Mouse (Mus musculus): Measurements from ENCODE around the gene Ipp. TPM values are rescaled to one million over a fixed set of nuclear protein-coding genes. Genes with fewer than 3 reads are reported as not detected.

Gene Ipp
- polyA plus RNA-seq, 1 experiment from 2014 or later, result 19.2 TPM

DNA sequence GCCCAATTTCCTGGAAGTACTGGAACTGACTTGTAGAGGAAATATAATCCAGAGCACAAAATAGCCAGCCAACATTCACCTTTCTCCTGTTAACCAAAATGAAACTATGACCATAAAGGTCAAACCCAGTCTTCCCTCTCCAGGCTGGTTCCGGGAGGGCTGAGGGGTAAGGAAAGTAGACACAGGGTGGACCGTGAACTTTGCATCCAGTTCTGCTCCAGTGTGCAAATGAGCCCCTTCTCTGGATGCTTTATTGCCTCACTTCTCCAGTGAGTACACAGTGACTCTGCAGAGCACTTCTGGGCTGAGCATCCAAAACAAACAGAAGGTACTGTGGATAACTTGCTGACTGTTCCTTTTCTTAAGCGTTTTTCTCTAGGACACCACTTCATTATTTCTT lies 7.4 kb upstream of the Ipp start:
- H3K9ac ChIP-seq (replicated peaks), result no peak overlapping the region
- ATAC-seq (ENCODE audit: insufficient number of reproducible peaks, insufficient read depth, low FRiP score, low TSS enrichment, low read depth), result no peak
- H3K27me3 ChIP-seq, result no peaks in the 10 kb centered on the region
- H3K27ac ChIP-seq, result no peak overlapping the region
- no peak overlapping the region for H3K4me3 ChIP-seq (replicated peaks)
- H3K9me3 ChIP-seq, result no peaks in the 10 kb centered on the region
- WGBS, result 73% methylated on average over 3 of the region's 3 CpGs
- no peaks in the 10 kb centered on the region for H3K36me3 ChIP-seq
- H3K4me2 ChIP-seq, result no peak overlapping the region
- H3K4me1 ChIP-seq (replicated peaks), result no peaks in the 10 kb centered on the region

DNA sequence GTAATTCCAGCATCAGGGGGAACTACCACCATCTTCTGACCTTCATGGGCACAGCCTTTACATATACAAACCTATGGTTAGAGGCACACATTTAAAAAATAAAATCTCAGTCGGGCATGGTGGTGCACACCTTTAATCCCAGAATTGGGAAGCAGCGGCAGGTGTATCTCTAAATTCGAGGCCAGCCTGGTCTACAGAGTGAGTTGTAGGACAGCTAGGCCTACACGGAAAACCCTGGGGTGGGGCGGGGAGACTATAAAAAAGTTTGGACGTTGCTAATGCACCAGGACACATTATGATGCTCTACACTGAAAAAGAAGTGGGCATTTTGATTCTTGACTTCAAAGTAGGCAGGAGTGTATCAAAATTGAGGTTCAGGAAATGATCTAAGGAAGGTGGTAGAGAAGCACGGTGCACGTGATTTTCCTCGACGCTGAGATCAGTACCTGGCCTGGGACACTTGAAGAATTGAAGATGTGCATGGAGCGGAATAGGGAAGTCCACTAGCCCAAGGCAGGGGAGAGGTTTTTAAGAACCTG lies 394 bp upstream of the Ipp start:
- H3K36me3 ChIP-seq, result peaks cover 7% of the 10 kb centered on the region; the same call in 1 of the 2 replicates
- H3K4me2 ChIP-seq, result peak overlapping the region; percentile 67
- 24% methylated on average over 11 of the region's 11 CpGs for WGBS
- peak overlapping the region; percentile 82 for H3K9ac ChIP-seq (replicated peaks)
- ATAC-seq (ENCODE audit: insufficient number of reproducible peaks, insufficient read depth, low FRiP score, low TSS enrichment, low read depth), result peak; percentile 67
- no peaks in the 10 kb centered on the region for H3K9me3 ChIP-seq
- H3K4me1 ChIP-seq (replicated peaks), result peaks cover 8% of the 10 kb centered on the region
- H3K27ac ChIP-seq, result no peak overlapping the region
- H3K27me3 ChIP-seq, result no peaks in the 10 kb centered on the region
- H3K4me3 ChIP-seq (replicated peaks), result peak overlapping the region; percentile 64

DNA sequence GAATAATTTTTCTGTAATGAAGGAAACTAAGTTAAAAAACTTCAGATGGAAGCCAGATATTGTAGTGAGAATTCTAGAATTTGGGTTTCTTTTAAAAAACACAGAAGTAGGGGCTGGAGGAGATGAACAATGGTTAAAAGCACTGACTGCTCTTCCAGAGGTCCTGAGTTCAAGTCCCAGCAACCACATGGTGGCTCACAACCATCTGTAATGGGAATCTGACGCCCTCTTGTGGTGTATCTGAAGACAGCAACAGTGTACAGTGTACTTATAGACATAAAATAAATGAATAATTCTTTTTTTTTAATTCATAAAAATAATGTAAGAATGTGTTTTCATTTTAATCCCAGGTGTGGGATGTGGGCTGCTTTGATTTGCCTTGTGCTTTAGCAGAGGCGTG lies 23.8 kb downstream of the Ipp start:
- Histone ChIP-seq H3K4me2 (no peak overlapping the region), H3K27me3 (no peaks in the 10 kb centered on the region), H3K4me3 (replicated peaks) (no peak overlapping the region), H3K4me1 (replicated peaks) (no peaks in the 10 kb centered on the region), H3K9ac (replicated peaks) (no peak overlapping the region), H3K27ac (no peak overlapping the region), H3K9me3 (no peaks in the 10 kb centered on the region), H3K36me3 (peaks cover 48% of the 10 kb centered on the region)
- no peak for ATAC-seq (ENCODE audit: insufficient number of reproducible peaks, insufficient read depth, low FRiP score, low TSS enrichment, low read depth)
- WGBS, result 53% methylated on average over 2 of the region's 2 CpGs

DNA sequence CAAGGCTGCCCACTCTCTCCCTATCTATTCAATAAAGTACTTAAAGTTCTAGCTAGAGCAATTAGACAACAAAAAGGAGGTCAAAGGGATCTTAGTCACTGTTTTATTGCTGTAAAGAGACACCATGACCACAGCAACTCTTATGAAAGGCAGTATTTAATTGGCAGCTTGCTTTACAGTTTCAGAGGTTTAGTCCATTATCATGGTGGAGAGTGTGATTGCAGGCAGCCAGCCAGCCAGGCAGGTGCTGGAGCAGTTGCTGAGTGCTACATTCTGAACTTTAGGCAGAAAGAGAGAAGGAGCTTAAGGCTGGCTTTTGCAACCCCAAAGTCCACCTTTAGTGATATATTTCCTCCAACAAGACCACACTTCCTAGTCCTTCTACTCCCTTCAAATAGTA lies 29.0 kb downstream of the Ipp start:
- H3K4me2 ChIP-seq, result no peak overlapping the region
- H3K9ac ChIP-seq (replicated peaks), result no peak overlapping the region
- no peaks in the 10 kb centered on the region for H3K9me3 ChIP-seq
- peaks cover 34% of the 10 kb centered on the region for H3K36me3 ChIP-seq
- no peaks in the 10 kb centered on the region for H3K27me3 ChIP-seq
- no peaks in the 10 kb centered on the region for H3K4me1 ChIP-seq (replicated peaks)
- no peak overlapping the region for H3K27ac ChIP-seq
- no peak overlapping the region for H3K4me3 ChIP-seq (replicated peaks)
- ATAC-seq (ENCODE audit: insufficient number of reproducible peaks, insufficient read depth, low FRiP score, low TSS enrichment, low read depth), result no peak

DNA sequence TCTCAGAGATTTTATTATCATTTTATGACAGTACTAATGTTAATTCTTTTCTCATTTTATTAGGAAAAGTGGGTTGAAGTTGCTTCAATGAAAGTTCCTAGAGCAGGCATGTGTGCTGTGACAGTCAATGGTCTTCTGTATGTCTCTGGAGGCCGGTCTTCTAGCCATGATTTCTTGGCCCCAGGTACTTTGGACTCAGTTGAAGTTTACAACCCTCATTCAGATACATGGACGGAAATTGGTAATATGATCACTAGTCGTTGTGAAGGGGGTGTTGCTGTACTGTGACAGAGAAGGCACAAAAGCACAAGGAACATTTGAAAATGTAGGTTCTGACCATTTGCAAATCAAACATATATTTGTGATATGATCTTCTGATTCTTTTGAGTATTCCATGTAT lies 30.4 kb downstream of the Ipp start:
- no peaks in the 10 kb centered on the region for H3K9me3 ChIP-seq
- ATAC-seq (ENCODE audit: insufficient number of reproducible peaks, insufficient read depth, low FRiP score, low TSS enrichment, low read depth), result no peak
- peaks cover 31% of the 10 kb centered on the region for H3K36me3 ChIP-seq
- H3K27me3 ChIP-seq, result no peaks in the 10 kb centered on the region
- no peak overlapping the region for H3K4me2 ChIP-seq
- H3K9ac ChIP-seq (replicated peaks), result no peak overlapping the region
- no peak overlapping the region for H3K4me3 ChIP-seq (replicated peaks)
- no peaks in the 10 kb centered on the region for H3K4me1 ChIP-seq (replicated peaks)
- 70% methylated on average over 3 of the region's 3 CpGs for WGBS
- H3K27ac ChIP-seq, result no peak overlapping the region

DNA sequence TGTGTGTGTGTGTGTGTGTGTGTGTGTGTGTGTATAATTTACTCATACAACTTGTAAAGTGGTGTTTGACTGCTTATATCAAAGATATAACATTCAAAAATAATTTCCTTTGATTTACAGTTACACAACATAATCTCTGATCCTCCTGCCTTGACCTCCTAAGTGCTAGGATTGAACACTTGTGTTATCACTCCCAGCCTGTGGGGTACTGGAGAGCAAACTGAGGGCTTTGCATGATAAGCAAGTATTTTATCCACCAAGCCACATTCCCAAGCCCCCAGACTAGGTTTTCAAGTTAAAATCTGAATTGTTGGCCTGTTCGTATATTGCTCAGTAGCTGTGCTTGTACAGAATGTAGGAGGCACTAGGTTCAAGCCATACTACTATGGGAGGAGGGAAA lies 43.1 kb downstream of the Ipp start:
- Histone ChIP-seq H3K9me3 (no peaks in the 10 kb centered on the region), H3K9ac (replicated peaks) (no peak overlapping the region), H3K4me2 (no peak overlapping the region), H3K4me3 (replicated peaks) (no peak overlapping the region), H3K27me3 (no peaks in the 10 kb centered on the region), H3K27ac (no peak overlapping the region), H3K4me1 (replicated peaks) (no peaks in the 10 kb centered on the region), H3K36me3 (peaks cover 22% of the 10 kb centered on the region)
- 90% methylated on average over 1 of the region's 1 CpGs for WGBS
- no peak for ATAC-seq (ENCODE audit: insufficient number of reproducible peaks, insufficient read depth, low FRiP score, low TSS enrichment, low read depth)

DNA sequence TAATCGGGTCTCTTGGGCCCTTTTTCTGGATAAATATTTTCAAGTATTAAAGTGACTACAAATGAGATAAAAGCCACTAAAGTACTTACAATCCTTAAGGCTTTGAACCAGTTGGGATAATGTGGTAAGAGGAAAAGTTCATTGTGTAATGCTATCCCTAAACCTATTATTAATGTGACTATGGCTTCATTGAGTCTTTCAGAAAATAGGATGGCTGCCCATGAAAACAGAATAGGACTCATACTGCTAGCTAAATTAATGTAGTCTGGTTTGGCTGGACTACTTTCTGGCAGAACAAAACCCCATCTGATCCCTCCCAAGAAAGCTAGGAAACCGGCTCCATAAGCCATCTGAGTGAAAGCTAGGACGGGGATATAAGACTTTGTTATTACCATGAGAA lies 45.7 kb downstream of the Ipp start:
- ATAC-seq (ENCODE audit: insufficient number of reproducible peaks, insufficient read depth, low FRiP score, low TSS enrichment, low read depth), result no peak
- H3K4me2 ChIP-seq, result no peak overlapping the region
- H3K9ac ChIP-seq (replicated peaks), result no peak overlapping the region
- H3K27me3 ChIP-seq, result no peaks in the 10 kb centered on the region
- H3K36me3 ChIP-seq, result peaks cover 22% of the 10 kb centered on the region
- no peaks in the 10 kb centered on the region for H3K9me3 ChIP-seq
- H3K27ac ChIP-seq, result no peak overlapping the region
- H3K4me3 ChIP-seq (replicated peaks), result no peak overlapping the region
- H3K4me1 ChIP-seq (replicated peaks), result no peaks in the 10 kb centered on the region
- WGBS, result 82% methylated on average over 3 of the region's 3 CpGs

DNA sequence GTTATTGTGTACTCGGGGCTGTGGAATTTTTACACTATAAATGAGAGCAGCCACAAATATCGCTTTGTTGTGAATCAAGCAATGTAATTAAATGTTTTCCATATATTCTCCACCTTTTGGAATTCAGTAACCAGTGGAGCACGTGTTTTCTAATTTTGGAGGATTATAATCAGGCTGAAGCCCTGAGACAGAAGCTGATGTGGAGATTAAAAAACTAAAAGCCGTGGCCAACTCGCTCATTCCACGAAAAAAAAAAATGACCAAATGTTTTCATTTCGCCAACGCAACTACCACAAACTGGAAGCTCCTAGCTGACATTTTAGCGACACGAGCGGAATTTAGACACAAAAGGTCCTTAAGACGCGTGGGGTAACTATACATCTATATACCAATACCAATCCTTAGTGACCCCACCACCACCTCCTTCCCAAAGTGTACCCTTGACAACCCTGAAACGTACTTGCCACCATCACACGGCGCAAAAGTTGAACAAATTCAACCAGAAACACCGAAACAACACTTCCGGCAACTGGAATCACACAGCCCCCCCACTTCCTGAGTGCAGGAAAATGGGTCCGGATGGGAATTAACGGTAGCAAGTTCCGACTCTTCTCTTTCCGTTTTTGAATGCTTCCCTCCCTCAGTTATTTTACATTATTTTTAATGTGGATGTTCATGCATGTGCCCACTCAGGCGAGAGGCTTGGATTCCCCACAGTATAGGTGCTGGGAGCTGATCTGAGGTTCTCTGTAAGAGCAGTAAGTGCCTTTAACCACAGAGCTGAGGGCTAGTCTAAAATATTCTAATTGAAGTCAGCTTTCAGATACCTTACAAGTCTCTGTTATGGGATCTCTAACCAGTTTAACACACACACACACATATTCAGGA lies 48.3 kb downstream of the Ipp start, which contains the start of gene Tmem69:
TSS of gene Tmem69 (minus strand) at position 524 of the 888 bp plus-strand sequence.
- peak within 1 kb of the TSS; percentile 88 for H3K27ac ChIP-seq
- H3K4me1 ChIP-seq (replicated peaks), result peaks cover 9% of the 10 kb centered on the region
- H3K36me3 ChIP-seq, result peaks cover 25% of the 10 kb centered on the region
- ATAC-seq (ENCODE audit: insufficient number of reproducible peaks, insufficient read depth, low FRiP score, low TSS enrichment, low read depth), result no peak
- H3K9ac ChIP-seq (replicated peaks), result peak within 1 kb of the TSS; percentile 75
- peak within 1 kb of the TSS; percentile 82 for H3K4me2 ChIP-seq
- no peaks in the 10 kb centered on the region for H3K27me3 ChIP-seq
- H3K4me3 ChIP-seq (replicated peaks), result peak within 1 kb of the TSS; percentile 77
- H3K9me3 ChIP-seq, result no peaks in the 10 kb centered on the region
- 3% methylated on average over 23 of the region's 23 CpGs for WGBS

DNA sequence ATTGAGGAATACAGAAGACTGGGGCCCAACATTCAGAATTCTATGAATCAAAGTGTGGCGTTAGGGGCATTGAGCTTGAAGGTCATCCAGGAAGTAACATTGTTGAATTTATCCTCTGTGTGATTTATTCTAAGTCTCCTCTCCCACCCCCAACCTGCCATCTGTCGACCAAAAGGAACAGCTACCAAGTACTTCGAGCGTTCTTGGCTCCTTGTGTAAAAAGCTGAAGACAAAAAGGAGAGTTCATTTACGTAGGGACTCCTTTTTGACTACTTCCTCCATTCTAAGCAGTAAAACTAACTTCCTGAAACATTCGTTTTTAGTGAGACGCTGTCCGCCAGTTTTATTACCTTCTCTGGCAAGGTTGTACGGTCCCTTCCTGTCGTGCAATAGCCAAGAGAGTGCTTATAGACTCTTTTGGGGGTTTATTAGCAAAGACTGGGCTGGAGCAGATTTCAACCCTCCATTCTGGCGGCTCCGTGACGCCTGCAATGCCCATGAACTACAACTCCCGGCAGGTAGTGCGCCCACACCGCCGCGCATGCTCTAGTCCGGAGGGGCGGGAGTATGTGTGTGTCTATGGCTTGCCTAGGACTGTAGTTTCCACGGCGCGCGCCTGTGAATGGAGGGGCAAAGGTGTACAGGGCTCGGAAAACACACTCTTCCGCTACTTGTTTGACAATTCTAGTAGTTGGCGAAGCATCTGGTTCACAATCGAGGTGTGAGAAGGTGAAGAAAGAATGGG lies 49.4 kb downstream of the Ipp start:
- under 1% methylated on average over 28 of the region's 28 CpGs for WGBS
- ATAC-seq (ENCODE audit: insufficient number of reproducible peaks, insufficient read depth, low FRiP score, low TSS enrichment, low read depth), result peak; percentile 95
- H3K4me3 ChIP-seq (replicated peaks), result peak overlapping the region; percentile 77

DNA sequence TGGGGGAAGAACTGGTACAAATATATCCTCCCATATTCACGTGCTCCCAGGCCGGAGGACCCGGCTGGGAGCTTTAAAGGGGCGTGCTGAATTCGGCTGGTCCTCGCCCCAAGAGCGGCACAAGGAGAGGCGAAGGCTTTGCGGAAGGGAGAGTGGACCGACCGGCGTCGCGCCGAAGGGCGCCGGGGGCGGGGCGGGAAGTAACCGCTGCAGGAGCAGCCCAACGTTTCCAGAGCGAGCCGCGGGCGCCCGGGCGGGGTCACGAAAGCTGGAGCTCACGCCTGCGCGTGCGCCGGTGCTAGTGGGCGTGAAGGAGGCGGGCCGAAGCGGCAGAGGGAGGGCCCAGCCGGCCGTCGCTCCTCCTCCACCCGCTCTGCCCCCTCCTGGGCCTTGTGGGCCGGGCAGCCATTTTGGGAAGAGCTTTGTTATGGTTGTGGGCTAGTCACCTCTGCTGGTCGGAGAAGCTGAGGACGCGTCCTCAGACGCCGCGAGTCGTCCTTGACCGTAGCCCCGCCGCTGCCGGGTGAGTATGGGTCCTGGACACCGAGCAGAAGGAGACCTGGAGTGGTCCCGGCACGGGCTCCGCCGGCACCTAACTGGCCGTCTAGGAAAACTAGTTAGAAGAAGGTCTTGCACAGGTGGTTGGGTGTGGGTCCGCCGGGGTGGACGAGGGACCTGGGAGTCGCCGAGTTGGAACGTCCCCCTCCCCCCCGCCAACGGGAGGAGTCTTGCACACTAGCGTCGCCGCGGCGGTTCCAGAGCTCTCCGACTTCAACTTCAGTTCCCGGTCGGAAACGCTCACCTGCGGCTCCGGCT lies 50.2 kb downstream of the Ipp start, which contains the start of gene Gpbp1l1:
TSS of gene Gpbp1l1 (plus strand) at position 353 of the 816 bp plus-strand sequence.
- ATAC-seq (ENCODE audit: insufficient number of reproducible peaks, insufficient read depth, low FRiP score, low TSS enrichment, low read depth), result peak; percentile 94
- Histone ChIP-seq H3K4me3 (replicated peaks) (peak within 1 kb of the TSS; percentile 77), H3K36me3 (peaks cover 32% of the 10 kb centered on the region), H3K4me1 (replicated peaks) (peaks cover 11% of the 10 kb centered on the region), H3K4me2 (peak within 1 kb of the TSS; percentile 82), H3K27me3 (no peaks in the 10 kb centered on the region), H3K9me3 (no peaks in the 10 kb centered on the region), H3K27ac (peak within 1 kb of the TSS; percentile 88), H3K9ac (replicated peaks) (peak within 1 kb of the TSS; percentile 75)
- under 1% methylated on average over 78 of the region's 78 CpGs for WGBS

More for the DNA sequence above, 49.4 kb downstream of the Ipp start:
- Histone ChIP-seq H3K9ac (replicated peaks) (peak overlapping the region; percentile 75), H3K27ac (peak overlapping the region; percentile 88), H3K4me2 (peak overlapping the region; percentile 82), H3K4me1 (replicated peaks) (peaks cover 11% of the 10 kb centered on the region), H3K9me3 (no peaks in the 10 kb centered on the region), H3K36me3 (peaks cover 31% of the 10 kb centered on the region), H3K27me3 (no peaks in the 10 kb centered on the region)
